In the genomic region with DNA sequence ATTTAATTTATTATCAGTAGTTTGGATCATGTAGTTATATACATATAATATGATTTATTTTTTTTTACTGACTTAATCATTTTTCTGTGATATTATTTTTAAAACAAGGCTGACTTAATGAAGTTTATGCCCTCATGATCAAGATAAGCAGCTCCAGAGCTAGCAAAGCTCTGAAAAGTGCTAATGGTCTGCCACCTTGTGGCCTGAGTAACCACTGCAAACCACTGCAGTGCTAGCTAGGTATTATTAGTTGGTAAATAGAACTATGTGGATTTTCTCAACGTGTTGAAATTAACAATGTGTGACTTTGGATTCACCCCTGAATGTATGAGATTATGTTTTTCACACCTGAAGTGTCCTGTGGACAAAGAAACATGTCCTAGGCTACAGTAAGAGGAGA, we compare ENCODE assay signal across 9 mouse cellular contexts. TPM values are rescaled to one million over a fixed set of nuclear protein-coding genes. Genes with fewer than 3 reads are reported as not detected.
DNase-seq lines count a peak whose midpoint lies in the region; ATAC-seq and TF ChIP-seq lines count a peak whose summit lies in the region.
"Had no signal": no experiment of that assay in that cellular context is flagged by ENCODE, and none has a peak within 500 bp of the region (broad histone marks: within the 10 kb centered on the region; RNA-seq: fewer than 3 reads in every experiment).

No protein-coding gene starts in this region.

- DNase-seq in neural tube, embryonic 11.5 days (ENCODE audit: low spot score) = peak; percentile 50
- no peak for DNase-seq in neural tube, embryonic 10.5 days (ENCODE audit: extremely low spot score, low spot score)
- DNase-seq in cerebellum, postnatal 4 days (ENCODE audit: low spot score in 2 of 2) = peak; percentile 42 to 53
- DNase-seq in layer of hippocampus, adult 9-10 months (ENCODE audit: low spot score) = peak; percentile 22
- peak; percentile 81 for DNase-seq in lung, postnatal 36 days
- no peak for DNase-seq in spleen, postnatal 14 days (ENCODE audit: low spot score in 2 of 2)

- H3K4me1 ChIP-seq in neural tube, embryonic 11.5 days (ENCODE audit: control insufficient read depth, insufficient read depth, low read length) = no peaks in the 10 kb centered on the region
- H3K4me1 ChIP-seq in small intestine, adult 2 months (ENCODE audit: control insufficient read depth, insufficient read depth, insufficient read length, low read length) = no peaks in the 10 kb centered on the region
- H3K4me1 ChIP-seq: limb, embryonic 15.5 days had no signal

- WGBS in neural tube, embryonic 11.5 days = 3% methylated on average over 1 of the region's 1 CpGs
- WGBS in small intestine, adult 2 months = 0% methylated on average over 1 of the region's 1 CpGs

- peak; percentile 29; the same call in 1 of the 2 replicates for TF ChIP-seq CTCF in small intestine, adult 2 months (IDR thresholded peaks at IDR 0.05; ENCODE audit: extremely low read depth, insufficient read length, insufficient replicate concordance, low read depth, low read length)

- TF ChIP-seq POLR2A in small intestine, adult 2 months (IDR thresholded peaks at IDR 0.05; ENCODE audit: low read depth, low read length) = no peak

- peak; percentile 76 for ATAC-seq in neural tube, embryonic 11.5 days (ENCODE audit: insufficient read depth, low FRiP score, low TSS enrichment)
- ATAC-seq in hematopoietic stem cell, adult 5-6 weeks (replicated peaks in 1 of 2; ENCODE audit: insufficient read depth in 1 of 2, low FRiP score in 2 of 2, low TSS enrichment in 1 of 2, low read depth in 1 of 2, poor library complexity in 2 of 2, severe bottlenecking in 2 of 2) = peak; percentile 53 to 69; a peak in 3 of 4 replicates

- no peak overlapping the region for H3K4me3 ChIP-seq in neural tube, embryonic 11.5 days (ENCODE audit: low read depth, low read length)
- H3K4me3 ChIP-seq in small intestine, adult 2 months (ENCODE audit: low read depth, low read length) = no peak overlapping the region
- H3K4me3 ChIP-seq: limb, embryonic 15.5 days had no signal

- H3K9me3 ChIP-seq in neural tube, embryonic 11.5 days (ENCODE audit: control insufficient read depth, low read length) = no peaks in the 10 kb centered on the region
- H3K9me3 ChIP-seq: limb, embryonic 15.5 days had no signal

- H3K36me3 ChIP-seq in neural tube, embryonic 11.5 days (ENCODE audit: control insufficient read depth, insufficient read depth, low read length) = no peaks in the 10 kb centered on the region
- H3K36me3 ChIP-seq in small intestine, adult 2 months (ENCODE audit: control insufficient read depth, insufficient read depth, low read length) = no peaks in the 10 kb centered on the region
- H3K36me3 ChIP-seq: limb, embryonic 15.5 days had no signal

- H3K27me3 ChIP-seq in neural tube, embryonic 11.5 days (ENCODE audit: control insufficient read depth, insufficient read depth, low read length) = no peaks in the 10 kb centered on the region
- H3K27me3 ChIP-seq in small intestine, adult 2 months (ENCODE audit: control insufficient read depth, insufficient read depth, low read length) = no peaks in the 10 kb centered on the region
- H3K27me3 ChIP-seq: limb, embryonic 15.5 days had no signal

- H3K9ac ChIP-seq in neural tube, embryonic 11.5 days (ENCODE audit: low read length) = no peak overlapping the region
- H3K9ac ChIP-seq: limb, embryonic 15.5 days had no signal

- no peak overlapping the region for H3K27ac ChIP-seq in neural tube, embryonic 11.5 days (ENCODE audit: low read depth, low read length)
- H3K27ac ChIP-seq in small intestine, adult 2 months (ENCODE audit: insufficient read depth, low read depth, low read length) = no peak overlapping the region
- H3K27ac ChIP-seq: limb, embryonic 15.5 days had no signal

- H3K4me2 ChIP-seq in neural tube, embryonic 11.5 days (ENCODE audit: low read depth) = no peak overlapping the region
- H3K4me2 ChIP-seq: limb, embryonic 15.5 days had no signal

RNA-seq across cellular contexts. Expression of a gene that starts 15.0 kb away (rescaled TPM):
- polyA plus RNA-seq in neural tube, embryonic 11.5 days (2014; fragmentation: Nextera tagmentation; extraction: Ambion mirVana) = not detected in 2 replicates
- not detected in 2 replicates for total RNA-seq in hematopoietic stem cell, adult 5-6 weeks (2017)
- not detected in 2 replicates for polyA plus RNA-seq in small intestine, adult 2 months (2012; rRNA removed)
- polyA plus RNA-seq: limb, embryonic 15.5 days had no signal

Comparison
In these comparisons a context has a peak if more than half of its experiments do, and no peak if none do; other contexts are left out.
1. DNase-seq: peak in neural tube, embryonic 11.5 days (single experiment), cerebellum, postnatal 4 days (2 of 2), layer of hippocampus, adult 9-10 months (single experiment) and lung, postnatal 36 days (single experiment); none in neural tube, embryonic 10.5 days (single experiment) and spleen, postnatal 14 days (0 of 2).